Mouse (Mus musculus): ENCODE data around the gene Rag2.

Rag2 gene

DNA sequence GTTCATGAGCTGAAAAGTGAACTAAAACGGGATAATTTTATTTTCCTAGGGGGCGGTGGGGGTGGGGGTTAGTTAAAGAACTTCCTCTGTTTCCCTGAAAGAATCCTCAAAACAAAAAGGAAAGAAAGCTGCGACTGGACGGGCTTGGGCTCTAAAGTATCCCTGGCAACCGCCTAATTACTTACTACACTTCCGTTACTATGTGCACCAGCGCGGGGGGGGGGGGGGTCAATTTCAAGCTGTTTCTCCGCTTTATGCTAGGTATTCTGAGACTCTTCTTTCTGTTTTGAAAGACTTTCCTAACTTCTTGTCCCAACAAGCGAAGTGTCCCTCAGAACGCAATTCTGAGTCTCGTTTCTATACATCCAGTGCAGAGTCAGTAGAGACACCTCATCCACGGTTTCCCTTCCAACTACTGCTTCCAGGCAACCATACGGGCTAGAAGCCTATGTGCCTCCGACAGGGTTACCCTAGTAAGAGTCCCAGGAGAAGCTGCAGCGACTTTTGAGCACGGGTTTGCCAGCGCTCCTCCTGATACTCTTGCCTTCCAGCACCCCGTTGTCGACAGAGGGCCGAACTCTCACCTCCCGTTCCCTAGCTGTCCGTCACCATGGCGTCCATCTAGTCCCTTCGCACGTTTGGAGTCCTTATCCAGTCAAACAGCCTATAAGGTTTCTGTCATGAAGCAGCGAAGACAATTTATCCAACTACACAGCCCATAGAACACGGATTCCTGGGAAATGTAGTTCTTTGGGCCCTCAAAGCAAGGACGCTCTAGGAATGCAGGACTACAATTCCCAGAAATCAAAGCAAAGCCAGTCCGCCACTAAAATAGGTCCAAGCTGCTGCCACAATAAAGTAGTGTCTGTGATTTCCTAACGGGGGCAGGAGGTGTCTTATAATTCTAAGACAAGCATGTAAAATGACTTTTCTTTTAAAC is 4.0 kb downstream of the Rag2 start:
- WGBS, result under 1% methylated on average over 31 of the region's 31 CpGs

DNA sequence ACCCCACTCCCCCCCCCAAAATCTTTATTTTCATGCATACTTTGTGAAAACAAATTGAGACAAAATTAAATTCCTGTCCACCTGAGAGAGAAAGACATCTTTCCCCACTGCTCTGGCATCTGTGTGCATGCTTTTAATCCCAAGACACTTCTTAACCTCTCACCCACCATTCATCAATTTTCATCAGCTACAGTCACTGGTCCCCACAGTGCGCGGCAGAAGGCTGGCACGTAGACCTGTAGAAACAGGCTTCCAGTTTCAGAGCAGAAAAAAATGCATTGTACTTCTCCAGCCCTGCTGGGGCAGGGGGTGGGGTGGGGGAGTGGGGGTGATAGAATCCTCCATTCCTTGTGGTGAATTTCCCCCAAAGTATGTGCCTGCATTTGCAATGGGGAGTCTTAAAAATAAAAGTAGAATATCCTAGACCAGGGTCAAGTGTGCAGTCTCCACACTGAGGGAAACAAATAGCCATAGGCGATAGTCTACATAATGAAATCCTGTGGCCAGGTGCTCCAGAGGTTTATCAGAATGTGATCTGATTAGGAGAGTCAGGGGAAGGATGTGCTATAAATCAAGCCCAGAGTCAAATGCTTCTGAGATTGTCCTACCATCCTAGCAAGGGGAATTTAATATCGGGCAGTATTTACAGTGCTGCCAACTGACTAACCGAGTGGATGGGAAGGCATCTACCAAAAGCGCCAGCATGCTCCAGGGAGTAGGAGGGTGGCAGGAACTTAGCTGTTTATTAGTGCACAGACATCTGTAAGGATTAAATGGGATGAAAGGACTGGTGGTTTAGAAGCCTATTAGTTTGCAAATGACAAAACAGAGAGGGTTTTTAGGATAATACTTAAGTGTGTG is 14.7 kb downstream of the Rag2 start:
- WGBS, result 76% methylated on average over 7 of the region's 7 CpGs

DNA sequence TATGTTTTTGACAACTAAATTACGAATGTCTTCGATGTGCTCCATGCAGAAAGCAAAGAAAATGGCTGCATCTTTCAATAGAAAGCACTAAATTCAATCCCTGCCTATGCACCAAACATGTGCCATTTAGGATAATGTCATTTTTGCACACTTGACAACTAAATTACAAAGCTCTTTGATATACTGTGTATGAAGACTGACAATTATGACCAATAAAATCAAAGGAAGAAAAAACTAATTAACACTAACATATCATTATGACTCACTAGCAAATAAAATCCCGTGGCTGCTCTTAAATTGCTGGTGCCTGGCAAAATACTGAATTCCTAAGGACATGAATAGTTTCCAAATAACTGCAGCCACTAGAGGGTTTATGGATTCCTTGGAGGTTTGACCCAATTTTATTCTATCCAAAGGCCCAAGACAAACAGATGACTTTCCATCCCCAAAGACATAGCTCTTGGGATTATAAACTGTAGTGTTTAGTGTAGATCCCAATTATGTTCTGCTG is 15.4 kb downstream of the Rag2 start:
- 74% methylated on average over 3 of the region's 3 CpGs for WGBS

DNA sequence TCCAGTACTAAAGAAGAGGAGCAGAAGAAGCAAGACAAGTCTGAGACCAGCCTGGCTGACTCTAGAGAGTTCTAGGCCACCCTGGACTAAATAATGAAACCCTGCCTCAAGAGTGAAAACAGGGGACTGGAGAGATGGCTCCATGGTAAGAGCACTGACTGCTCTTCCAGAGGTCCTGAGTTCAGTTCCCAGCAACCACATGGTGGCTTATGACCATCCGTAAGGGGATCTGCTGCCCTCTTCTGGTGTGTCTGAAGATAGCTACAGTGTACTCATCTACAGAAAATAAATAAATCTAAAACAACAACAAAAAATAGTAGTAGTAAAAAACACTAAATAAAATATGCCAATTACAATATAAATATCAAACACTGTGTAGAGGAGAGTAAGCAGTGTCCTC is 21.3 kb downstream of the Rag2 start:
- WGBS, result 88% methylated on average over 1 of the region's 1 CpGs

DNA sequence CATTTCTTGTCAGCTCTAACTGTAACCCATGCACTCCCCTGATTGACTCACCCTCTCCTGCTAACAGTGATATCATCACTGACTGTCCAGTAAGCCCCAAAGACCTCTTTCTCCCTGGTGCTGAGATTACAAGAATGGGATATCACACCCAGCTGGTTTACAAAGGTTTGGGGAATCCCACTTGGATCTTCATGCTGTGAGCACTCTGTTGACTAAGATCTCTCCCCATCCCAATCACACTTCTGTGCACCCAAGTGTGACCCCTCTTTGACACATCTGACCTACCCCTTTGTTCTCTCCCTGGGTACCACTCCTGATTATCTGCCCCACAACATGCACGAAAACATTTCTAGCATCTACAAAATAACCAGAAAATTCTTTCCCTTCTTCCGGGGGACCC is 23.8 kb downstream of the Rag2 start:
- whole genome bisulfite sequencing, result 80% methylated on average over 2 of the region's 2 CpGs

DNA sequence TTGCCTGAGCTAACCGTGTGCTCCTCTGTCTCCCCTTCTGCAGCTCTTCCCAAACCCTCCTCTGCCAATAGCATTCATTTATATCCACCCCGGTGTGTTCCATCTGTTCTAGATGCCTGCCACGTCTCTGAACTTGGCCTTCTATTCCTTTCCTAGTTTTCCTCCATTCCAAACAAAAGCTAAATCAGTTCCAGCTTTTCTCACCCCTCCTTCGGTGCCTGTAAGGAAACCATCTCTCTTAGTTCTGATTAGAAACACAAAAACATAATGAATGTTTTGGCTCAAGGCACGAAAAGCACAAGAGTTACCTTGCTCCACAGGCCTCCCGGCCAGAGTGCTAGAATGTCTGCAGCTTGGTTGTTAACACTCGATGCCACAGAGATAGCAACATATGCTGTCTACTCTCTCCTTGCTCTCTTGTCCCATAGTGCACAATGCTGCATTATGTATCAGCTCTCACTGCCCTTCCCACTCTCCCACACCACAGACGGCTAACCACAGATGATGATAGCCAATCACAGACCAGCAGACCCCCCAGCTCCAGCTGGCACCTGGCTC is 24.7 kb downstream of the Rag2 start, which contains the start of the genes Rag1 and B230118H07Rik:
Rag1 (minus strand) TSS at position 388 of the 558 bp plus-strand sequence.
B230118H07Rik (minus strand) TSS at position 419 of the 558 bp plus-strand sequence.
- WGBS, result 25% methylated on average over 8 of the region's 8 CpGs

DNA sequence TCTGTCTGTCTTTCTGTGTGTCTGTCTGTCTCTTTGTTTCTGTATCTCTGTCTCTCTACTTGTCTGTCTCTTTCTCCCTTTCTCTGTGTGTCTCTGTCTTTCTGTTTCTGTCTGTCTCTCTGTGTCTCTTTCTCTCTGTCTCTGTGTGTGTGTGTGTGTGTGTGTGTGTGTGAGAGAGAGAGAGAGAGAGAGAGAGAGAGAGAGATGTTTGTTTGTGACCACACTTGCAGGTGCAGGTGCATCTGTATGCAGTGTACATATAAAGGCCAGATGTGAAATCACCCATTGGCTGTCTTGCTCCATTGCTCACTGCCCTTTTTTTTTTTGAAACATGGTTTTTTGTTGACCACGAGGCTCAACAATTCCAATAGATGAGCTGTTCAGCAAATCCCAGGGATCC is 25.9 kb downstream of the Rag2 start:
- 68% methylated on average over 1 of the region's 1 CpGs for WGBS

DNA sequence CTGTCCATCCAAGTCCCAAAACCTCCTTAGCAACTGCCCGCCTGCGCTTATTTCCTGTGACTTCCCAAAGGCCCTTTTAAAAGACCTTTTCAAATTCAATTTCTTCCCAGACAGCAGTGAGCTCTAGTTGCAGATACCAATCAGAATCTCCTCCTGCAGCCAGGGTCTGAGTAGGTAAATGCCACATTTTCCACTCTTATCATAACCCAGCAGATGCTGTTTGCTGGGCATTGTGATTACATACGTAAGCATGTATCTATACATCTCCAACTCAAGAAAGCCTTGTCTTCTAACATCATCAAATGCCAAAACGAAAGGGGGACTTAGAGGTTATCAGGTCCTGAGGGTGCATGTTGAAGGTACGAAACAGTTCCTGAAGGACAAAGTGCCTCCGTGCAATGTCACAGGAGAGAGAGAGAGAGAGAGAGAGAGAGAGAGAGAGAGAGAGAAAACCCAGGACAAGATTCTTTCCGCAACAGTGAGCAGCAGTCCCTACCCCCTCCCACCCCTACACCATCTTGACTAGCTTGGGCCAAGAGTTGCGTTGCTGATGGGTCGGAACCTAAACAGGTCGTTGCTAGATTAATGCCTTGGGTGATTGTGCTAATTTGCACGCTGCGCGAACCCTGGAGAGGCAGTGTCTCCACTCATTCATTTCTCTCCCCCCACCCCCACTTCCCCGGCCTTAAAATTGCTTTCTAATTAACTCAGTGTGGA is 27.8 kb downstream of the Rag2 start:
- 33% methylated on average over 14 of the region's 14 CpGs for WGBS

DNA sequence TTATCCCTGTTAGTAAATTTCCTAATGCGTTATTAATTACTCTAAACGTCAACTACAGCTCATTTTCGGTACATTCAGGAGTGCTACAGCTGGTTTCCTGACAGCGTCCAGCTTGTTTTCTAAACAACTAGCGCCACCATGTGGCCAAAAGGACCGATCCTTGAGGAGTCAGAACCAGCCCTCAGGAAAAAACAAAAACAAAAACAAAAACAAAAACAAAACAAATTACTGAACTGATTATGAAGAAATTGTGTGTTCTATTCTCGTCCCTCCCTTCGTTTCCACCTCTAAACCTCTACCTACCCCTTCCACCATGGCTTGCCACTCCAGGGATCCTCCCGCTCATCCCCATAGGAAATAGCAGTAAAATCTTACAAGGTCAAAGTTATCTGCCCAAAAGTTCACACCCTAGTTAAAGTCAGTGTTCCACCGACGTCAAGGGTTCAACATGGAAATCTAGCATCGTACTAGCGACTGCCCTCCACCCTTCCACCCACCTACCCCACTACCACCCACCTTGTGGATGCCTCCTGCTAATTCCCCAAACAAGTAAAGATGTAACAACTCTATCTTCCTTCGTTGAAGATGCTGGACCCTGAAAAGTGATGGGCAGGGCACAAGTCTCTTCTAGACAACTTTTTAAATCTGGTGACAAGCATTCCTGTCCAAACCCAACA is 28.5 kb downstream of the Rag2 start:
- 16% methylated on average over 14 of the region's 14 CpGs for WGBS

DNA sequence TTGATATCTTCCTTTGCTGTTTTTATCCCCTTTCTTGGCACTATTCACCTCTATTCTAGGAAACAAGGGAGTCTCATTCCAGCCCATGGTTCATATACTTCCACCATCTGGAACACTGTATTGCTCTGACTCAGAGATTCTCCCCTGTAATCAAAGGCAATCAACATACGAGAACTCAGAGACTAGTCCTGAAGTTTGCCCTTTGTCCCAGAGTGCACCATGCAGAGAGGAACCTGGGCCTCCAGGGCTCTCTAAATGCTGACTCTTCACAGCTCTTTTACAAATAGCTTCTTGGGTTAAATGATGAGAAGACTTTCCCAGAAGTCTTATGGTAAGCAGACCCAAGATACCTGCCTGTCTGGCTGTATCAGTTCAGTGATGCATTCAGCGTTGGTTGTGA is 36.0 kb downstream of the Rag2 start:
- WGBS, result 84% methylated on average over 2 of the region's 2 CpGs

DNA sequence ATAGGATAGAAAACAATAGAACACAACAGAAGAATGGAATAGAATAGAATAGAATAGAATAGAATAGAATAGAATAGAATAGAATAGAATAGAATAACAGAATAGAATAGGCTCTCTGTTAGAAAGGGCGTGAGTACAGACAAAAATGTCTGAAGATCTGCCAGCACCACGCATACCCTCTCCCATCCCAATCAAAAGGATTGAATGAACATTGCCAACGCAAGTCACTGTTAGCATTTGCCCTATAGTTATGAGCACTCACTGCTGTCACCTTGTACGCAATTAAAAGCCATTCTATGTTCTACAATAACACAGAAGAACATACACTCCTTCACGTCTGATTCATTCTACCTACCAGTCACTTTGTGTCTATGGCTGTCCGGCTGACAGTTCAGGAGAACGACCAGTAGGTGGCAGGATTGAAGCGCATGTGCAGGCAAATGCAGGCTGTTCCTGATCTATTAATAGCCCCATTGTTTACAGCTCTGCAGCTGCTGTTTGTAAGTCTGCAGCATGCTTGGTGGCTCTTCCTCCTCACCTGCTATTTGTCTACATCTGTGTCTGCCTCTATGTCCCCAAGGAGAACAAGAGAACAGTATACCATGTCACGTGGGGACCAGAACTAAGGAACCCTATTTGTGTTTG is 40.7 kb downstream of the Rag2 start:
- WGBS, result 21% methylated on average over 9 of the region's 9 CpGs

DNA sequence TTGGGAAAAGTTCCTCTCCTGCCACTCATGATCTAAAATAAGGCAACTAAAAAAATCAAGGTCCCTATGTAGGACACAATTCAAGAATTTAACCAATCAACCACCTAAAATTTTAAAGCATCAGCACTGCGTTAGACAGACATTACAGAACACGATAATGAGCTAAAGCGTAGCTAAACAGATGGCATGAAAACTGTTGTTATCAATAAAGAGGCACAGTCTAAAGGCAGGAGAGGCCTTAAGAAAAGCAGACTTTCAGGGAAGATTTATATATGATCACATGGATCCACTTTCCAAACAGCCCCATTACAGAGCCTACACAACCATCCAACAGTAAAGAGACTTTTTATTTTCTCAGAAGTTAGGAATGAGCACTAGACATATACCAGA is 41.2 kb downstream of the Rag2 start:
- 50% methylated on average over 3 of the region's 3 CpGs for WGBS

DNA sequence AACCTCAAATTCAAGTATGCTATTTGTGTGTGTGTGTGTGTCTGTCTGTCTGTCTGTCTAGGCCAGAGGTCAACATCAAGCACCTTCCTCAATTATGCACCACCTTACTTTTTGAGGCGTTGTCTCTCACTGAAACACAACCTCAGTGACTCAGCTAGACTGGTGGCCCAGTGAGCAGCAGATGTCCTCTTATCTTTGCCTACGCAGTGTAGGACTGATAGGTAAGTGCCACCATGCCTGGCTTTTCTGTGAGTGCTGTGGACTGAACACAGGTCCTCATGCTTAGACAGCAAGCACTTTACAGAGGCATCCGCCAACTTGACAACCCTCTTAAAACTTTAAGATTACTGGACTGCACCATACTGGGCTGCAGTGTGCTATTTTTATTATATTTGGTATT is 44.2 kb downstream of the Rag2 start:
- WGBS, result 92% methylated on average over 3 of the region's 3 CpGs

DNA sequence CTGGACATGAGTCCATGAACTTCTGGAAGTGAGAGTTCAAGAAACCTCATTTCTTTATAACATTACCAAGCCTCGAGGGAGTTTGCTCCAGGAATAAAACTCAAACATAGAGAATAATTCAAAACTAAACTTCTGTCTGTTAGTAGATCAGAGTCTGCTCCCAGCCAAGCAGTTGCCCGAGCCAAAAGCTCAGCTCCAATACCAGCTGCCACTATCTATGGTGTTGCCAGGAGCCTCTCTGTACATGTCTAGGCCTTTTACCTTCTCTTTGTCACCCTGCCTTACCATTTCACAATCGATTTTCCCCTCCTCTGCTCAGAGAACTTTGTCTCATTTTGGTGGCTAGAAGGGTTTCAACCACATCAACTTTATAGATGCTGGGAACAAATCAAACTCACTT is 49.0 kb downstream of the Rag2 start:
- 48% methylated on average over 3 of the region's 3 CpGs for WGBS

DNA sequence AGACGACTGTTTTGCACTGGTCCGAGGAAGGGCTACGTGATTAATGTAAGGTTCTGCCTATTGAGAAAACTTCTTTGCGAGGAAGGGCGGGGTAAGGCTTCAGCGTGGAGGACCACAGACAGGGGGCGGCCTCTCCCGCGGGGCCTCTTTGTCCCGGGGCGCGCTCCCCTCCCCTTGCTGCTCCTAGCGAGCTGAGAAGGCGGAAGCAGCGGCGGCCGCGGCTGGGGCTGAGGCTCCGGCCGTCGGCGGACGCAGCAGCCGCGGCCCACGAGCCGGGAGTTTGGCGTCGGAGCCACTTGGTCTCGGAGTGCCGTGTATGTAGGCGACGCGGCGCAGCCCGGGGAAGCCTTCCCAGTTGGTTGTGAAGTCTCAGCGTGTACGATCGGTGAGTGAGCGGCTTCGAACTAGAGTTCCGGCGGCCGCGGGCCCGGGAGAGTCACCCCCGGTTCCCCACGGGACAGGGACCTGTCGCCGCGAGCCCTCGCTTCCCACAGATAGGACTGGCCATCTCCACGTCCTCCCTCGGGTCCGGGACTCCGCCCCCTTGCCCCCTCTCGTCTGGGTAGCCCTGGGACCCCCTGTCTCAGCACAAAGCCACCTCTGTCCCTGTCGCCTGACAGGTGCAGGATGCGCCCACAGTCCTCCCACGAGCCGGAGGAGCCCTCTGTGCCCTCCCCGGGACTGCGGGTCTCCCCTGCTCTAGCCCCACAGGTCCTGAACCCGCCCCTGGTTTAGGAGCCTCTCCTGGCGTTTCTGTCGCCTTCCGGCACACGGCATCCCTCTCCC is 53.9 kb downstream of the Rag2 start, which contains the start of gene Traf6:
Traf6 (plus strand) TSS at position 194 of the 786 bp plus-strand sequence.
- WGBS, result under 1% methylated on average over 63 of the region's 68 CpGs

DNA sequence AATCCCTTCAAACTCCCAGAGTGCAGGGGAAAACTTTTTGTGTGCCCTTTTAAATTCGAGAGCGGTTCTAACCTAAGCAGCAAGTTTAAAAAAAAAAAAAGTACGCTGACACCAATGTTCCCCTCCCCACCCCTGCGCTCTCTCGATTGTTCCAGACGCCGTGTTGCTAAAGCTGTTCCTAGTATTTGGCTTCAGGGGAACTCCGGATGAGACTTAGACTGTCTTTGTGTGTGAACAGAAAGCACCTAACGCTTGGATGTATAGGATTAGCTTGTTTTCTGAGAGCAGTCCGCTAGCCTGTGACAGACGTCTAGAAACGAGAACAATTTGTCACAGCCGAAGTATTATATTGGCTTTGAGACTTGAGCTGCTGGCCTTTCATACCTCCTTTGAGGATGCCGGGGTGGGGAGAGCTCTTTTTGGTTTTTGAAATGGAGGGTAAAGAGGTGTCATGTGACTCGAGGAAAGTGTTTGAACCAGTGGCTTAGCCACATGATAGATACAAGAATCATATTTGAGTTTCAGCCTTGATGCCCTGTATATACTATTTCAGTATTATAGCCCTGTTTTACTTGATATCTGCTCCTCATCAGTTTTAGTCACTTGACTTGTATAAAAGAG is 54.8 kb downstream of the Rag2 start:
- WGBS, result 2% methylated on average over 15 of the region's 15 CpGs

Measured in cerebral cortex, adult 2 months (tissue).